Mouse (Mus musculus) liver, embryonic 11.5 days (tissue): ENCODE measurements at regions not wholly inside any gene's neighbourhood (a gene's known extent, or its start where the extent isn't known, plus 50 kb on each side); places are given as distances from the start of the nearest gene placed in this dataset.
A peak's percentile ranks its signal among the peaks of the same experiment; 100 is the strongest.

Experiments
- ATAC-seq: fragments of 200-750 bp; cut with Nextera tagmentation; replicated peaks from 2 replicates; pipeline ENCODE4 v1.8.0; 2017; ENCODE audit warnings: moderate number of reproducible peaks, mild to moderate bottlenecking, moderate TSS enrichment, moderate library complexity; ENCODE audit not compliant: low FRiP score
- DNase-seq: peaks from one replicate; pipeline ENCODE4 v3.0.0-alpha.2; 2017; ENCODE audit warnings: low spot score
- H3K27ac ChIP-seq: fragments of 300-500 bp; sonication (generic); 2 replicates; pipeline ENCODE4 v1.5.1; 2014; ENCODE audit warnings: mild to moderate bottlenecking, low read depth, low read length, control low read depth
- H3K27me3 ChIP-seq: fragments of 300-500 bp; sonication (generic); replicated peaks from 2 replicates; pipeline ENCODE4 v1.6.1; 2014; ENCODE audit warnings: low read length, mixed read lengths; ENCODE audit not compliant: control insufficient read depth, insufficient read depth
- H3K36me3 ChIP-seq: fragments of 300-500 bp; sonication (generic); 2 replicates; pipeline ENCODE4 v1.6.1; 2014; ENCODE audit warnings: mild to moderate bottlenecking, low read length, moderate library complexity, mixed read lengths; ENCODE audit not compliant: control insufficient read depth, insufficient read depth
- H3K4me1 ChIP-seq: fragments of 300-500 bp; sonication (generic); replicated peaks from 2 replicates; pipeline ENCODE4 v1.6.1; 2014; ENCODE audit warnings: low read length, mixed read lengths; ENCODE audit not compliant: control insufficient read depth, insufficient read depth
- H3K4me2 ChIP-seq: fragments of 300-500 bp; sonication (generic); 2 replicates; pipeline ENCODE4 v1.6.1; 2014; ENCODE audit warnings: mild to moderate bottlenecking, control low read depth, moderate library complexity
- H3K4me3 ChIP-seq: fragments of 300-500 bp; sonication (generic); 2 replicates; pipeline ENCODE4 v1.5.1; 2014; ENCODE audit warnings: low read depth, low read length, control low read depth
- H3K9ac ChIP-seq: fragments of 300-500 bp; sonication (generic); 2 replicates; pipeline ENCODE4 v1.6.1; 2014; ENCODE audit warnings: low read depth, low read length, control low read depth
- H3K9me3 ChIP-seq: fragments of 300-500 bp; sonication (generic); 2 replicates; pipeline ENCODE4 v1.6.1; 2016; ENCODE audit warnings: low read length, inconsistent platforms, mixed read lengths; ENCODE audit not compliant: control insufficient read depth
- WGBS: fragments of 180-500 bp; shearing (Covaris S2); extraction: QIAGEN DNeasy Blood & Tissue Kit; methylation state at CpG from one replicate; pipeline ENCODE4 v1.1.7; 2014; 5-methylcytosine and 5-hydroxymethylcytosine counted together

DNA sequence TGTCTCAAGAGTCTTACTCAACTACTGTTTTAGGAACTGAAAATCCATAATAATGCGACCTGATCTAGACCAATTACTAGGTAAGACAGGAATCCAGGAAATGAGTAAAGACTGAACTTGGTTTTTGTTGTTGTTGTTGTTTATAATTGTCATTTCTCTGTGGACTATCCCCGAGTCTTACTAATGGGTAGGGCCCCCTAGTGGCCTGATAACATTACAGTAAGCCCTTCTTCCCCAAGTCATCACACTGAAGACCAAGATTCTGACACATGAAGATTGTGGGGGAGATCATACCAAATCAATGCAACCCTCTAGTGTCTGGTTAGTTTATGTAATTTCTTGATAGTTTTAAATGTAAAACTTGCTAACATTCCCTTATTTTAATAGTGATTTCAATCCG, 95.2 kb upstream of the Nek7 start:
- no peaks in the 10 kb centered on the region for H3K9me3 ChIP-seq
- no peaks in the 10 kb centered on the region for H3K36me3 ChIP-seq
- H3K4me1 ChIP-seq: no peaks in the 10 kb centered on the region
- H3K27me3 ChIP-seq: no peaks in the 10 kb centered on the region
- DNase-seq: no peak
- WGBS: 64% methylated on average over 3 of the region's 3 CpGs
- no peak overlapping the region for H3K9ac ChIP-seq
- H3K27ac ChIP-seq: no peak overlapping the region
- ATAC-seq: no peak
- no peak overlapping the region for H3K4me3 ChIP-seq
- no peak overlapping the region for H3K4me2 ChIP-seq

DNA sequence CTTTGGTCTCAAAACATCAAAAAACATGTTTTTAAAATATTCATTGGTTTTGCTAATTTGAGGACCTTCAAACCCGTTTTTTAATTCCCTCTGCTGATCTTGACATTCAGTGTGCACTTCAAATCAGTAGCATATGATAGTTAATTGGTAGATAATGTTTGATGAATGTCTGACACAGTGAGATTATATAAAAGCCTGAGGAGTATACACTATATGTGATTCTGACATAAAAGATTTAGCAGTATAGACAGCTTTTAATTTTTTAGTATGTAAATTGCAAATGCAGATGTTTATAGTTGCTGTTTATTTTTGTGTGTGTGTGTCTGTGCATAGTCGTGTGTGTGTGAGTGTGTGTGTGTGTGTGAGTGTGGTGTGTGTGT, 89.3 kb upstream of the Nek7 start:
- no peaks in the 10 kb centered on the region for H3K9me3 ChIP-seq
- no peaks in the 10 kb centered on the region for H3K27me3 ChIP-seq
- DNase-seq (no peak), ATAC-seq (no peak)
- H3K4me2 ChIP-seq: no peak overlapping the region
- 51% methylated on average over 2 of the region's 2 CpGs for WGBS
- H3K36me3 ChIP-seq: no peaks in the 10 kb centered on the region
- H3K27ac ChIP-seq: no peak overlapping the region
- no peak overlapping the region for H3K9ac ChIP-seq
- H3K4me1 ChIP-seq: no peaks in the 10 kb centered on the region
- no peak overlapping the region for H3K4me3 ChIP-seq

DNA sequence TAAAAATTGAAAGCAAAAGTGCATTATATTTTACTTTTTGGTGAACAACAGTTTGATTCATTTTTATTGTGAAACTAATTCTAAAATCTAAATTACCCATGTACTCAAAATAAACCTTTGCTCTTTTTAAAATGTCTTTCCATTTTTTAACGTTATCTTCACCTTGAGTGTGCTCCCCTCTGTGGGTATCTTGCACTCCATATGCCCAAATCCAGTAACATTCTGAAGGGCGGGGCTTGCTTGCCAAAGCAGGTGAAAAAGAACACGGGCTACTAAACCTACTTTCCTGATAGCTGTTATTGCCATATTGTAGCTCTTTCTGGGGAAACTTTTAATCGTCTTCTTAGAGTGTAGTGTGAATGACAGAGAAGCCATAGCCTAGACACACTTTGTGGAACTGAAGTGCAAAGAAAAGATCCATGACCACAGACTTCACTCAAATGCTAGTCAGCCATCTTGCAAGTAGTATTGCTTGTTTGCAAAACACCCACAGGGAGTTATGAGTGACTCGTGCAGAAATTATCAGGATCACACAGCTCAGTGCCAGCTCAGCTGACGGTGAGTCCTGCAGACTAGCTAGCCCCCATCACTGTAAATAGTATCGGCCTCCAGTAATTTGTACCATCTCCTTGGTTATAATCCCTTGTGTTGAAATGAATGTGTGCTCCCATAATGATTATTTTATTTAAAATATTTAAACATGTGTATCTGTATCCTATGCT, 88.7 kb upstream of the Nek7 start:
- Histone ChIP-seq H3K36me3 (no peaks in the 10 kb centered on the region), H3K27me3 (no peaks in the 10 kb centered on the region), H3K4me1 (no peaks in the 10 kb centered on the region), H3K4me2 (no peak overlapping the region), H3K9ac (no peak overlapping the region), H3K27ac (no peak overlapping the region), H3K9me3 (no peaks in the 10 kb centered on the region), H3K4me3 (no peak overlapping the region)
- DNase-seq: no peak
- WGBS: 61% methylated on average over 7 of the region's 7 CpGs
- ATAC-seq: peak; percentile 77

DNA sequence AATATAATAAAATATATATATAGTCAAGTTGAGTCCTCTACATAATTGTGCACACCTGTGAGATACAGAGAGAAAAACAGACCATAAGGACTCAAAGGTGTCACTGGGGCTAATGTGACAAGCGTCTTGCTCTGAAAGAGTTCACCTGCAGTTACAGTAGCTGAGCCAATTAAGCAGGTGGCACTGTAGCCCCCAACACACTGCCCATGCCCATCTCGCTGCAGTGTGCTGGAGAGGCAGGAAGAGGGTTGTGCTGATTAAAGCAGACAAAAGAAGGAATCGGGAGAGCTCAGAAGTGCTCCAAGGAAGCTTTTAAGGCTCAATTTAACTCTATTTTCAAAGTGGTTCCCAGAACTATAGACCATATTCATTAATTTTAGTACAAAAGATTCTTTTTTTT, 88.0 kb upstream of the Nek7 start:
- H3K36me3 ChIP-seq: no peaks in the 10 kb centered on the region
- no peak overlapping the region for H3K4me3 ChIP-seq
- no peak for DNase-seq
- no peak overlapping the region for H3K27ac ChIP-seq
- no peaks in the 10 kb centered on the region for H3K9me3 ChIP-seq
- H3K4me1 ChIP-seq: no peaks in the 10 kb centered on the region
- no peak overlapping the region for H3K4me2 ChIP-seq
- 53% methylated on average over 3 of the region's 3 CpGs for WGBS
- no peak overlapping the region for H3K9ac ChIP-seq
- no peak for ATAC-seq
- no peaks in the 10 kb centered on the region for H3K27me3 ChIP-seq

DNA sequence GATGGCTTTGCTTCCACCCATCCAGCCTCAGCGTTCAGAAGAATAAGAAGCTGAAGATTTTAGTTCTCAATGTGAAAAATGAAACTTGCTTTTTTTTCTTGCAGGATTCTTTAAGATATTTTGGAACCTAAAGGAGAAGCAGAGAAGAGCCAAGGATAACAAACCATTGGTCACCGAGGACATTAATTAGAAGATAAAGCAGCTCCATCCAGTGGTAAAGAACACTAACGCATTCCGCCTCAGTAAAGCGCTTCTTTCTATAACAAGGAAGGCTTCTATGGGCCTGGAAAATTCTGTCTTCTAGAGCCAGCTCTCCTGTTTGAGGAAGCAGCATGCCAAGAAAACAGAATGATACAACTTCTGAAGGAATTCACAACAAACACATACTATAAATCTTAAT, 83.3 kb upstream of the Nek7 start:
- H3K36me3 ChIP-seq: no peaks in the 10 kb centered on the region
- no peak for DNase-seq
- WGBS: 59% methylated on average over 5 of the region's 5 CpGs
- no peak overlapping the region for H3K9ac ChIP-seq
- H3K27ac ChIP-seq: no peak overlapping the region
- H3K9me3 ChIP-seq: no peaks in the 10 kb centered on the region
- no peak overlapping the region for H3K4me3 ChIP-seq
- H3K4me2 ChIP-seq: no peak overlapping the region
- ATAC-seq: no peak
- no peaks in the 10 kb centered on the region for H3K4me1 ChIP-seq
- no peaks in the 10 kb centered on the region for H3K27me3 ChIP-seq

DNA sequence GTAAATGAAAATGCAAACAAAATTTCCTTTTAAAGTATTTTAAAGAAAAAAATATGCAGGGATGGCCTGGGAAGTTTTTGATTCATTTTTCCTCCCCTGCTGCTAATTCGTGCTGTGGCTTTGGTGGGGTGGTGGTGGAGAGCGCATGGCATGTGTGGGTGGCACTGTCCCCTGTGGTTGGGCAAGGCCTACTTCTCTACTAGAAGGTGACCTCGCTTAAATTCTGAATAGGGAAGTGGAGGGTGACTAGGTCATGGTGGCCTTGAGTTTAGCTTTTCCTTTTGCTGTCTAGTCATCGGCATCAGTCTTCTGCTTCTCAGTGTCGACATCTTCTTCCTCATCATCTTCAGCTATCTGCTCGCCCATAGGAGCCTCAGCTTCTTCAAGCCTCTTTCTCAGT, 69.3 kb upstream of the Nek7 start:
- Histone ChIP-seq H3K27ac (no peak overlapping the region), H3K4me2 (no peak overlapping the region), H3K9ac (no peak overlapping the region), H3K36me3 (no peaks in the 10 kb centered on the region), H3K4me3 (no peak overlapping the region), H3K9me3 (no peaks in the 10 kb centered on the region), H3K27me3 (no peaks in the 10 kb centered on the region), H3K4me1 (no peaks in the 10 kb centered on the region)
- 81% methylated on average over 6 of the region's 6 CpGs for WGBS
- no peak for ATAC-seq
- DNase-seq: no peak

DNA sequence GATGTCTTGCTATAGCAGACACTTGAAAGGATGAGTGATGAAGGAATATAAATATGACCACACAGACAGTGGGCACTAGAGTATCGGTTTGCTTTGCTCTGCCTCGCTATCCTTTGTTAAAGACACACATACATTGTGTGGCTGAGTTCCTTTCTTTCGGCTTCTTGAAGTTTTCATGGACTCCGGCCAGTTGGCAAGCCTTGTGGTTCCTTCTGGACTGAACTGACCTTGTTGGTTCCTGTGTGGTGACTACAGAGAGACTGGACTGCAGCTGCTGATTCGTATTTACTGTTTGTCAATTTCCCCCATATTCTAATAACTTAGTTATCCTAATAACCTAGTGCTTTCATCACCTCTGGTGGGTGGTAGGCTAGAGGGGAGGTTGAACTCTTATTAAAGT, 66.8 kb upstream of the Nek7 start:
- DNase-seq (no peak), ATAC-seq (no peak)
- H3K9ac ChIP-seq: no peak overlapping the region
- H3K4me1 ChIP-seq: no peaks in the 10 kb centered on the region
- H3K27ac ChIP-seq: no peak overlapping the region
- H3K4me2 ChIP-seq: no peak overlapping the region
- H3K4me3 ChIP-seq: no peak overlapping the region
- H3K9me3 ChIP-seq: no peaks in the 10 kb centered on the region
- no peaks in the 10 kb centered on the region for H3K36me3 ChIP-seq
- 83% methylated on average over 5 of the region's 5 CpGs for WGBS
- no peaks in the 10 kb centered on the region for H3K27me3 ChIP-seq

DNA sequence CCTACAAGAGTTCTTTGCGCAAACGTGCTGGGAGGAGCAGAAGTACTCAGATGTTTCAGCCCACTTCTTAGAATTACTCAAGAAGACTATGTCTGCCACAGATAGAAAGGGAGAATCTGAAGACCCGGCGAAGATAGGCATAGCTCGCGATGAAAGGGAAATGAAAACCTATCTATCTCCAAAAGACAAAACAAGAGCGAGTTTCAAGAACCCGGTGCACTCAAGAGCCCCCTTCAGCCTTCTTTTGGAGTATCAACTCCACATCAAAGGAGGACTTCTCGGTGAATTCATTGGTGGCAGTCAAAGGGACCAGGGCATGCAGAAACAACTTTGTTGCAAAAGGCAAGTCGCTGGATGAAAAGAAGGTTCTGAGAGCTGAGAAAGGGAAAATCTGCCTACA, 63.8 kb upstream of the Nek7 start:
- no peaks in the 10 kb centered on the region for H3K36me3 ChIP-seq
- no peaks in the 10 kb centered on the region for H3K4me1 ChIP-seq
- no peak overlapping the region for H3K27ac ChIP-seq
- no peak overlapping the region for H3K4me3 ChIP-seq
- H3K9me3 ChIP-seq: no peaks in the 10 kb centered on the region
- no peaks in the 10 kb centered on the region for H3K27me3 ChIP-seq
- WGBS: 75% methylated on average over 10 of the region's 10 CpGs
- H3K4me2 ChIP-seq: no peak overlapping the region
- ATAC-seq: no peak
- DNase-seq: no peak
- no peak overlapping the region for H3K9ac ChIP-seq

DNA sequence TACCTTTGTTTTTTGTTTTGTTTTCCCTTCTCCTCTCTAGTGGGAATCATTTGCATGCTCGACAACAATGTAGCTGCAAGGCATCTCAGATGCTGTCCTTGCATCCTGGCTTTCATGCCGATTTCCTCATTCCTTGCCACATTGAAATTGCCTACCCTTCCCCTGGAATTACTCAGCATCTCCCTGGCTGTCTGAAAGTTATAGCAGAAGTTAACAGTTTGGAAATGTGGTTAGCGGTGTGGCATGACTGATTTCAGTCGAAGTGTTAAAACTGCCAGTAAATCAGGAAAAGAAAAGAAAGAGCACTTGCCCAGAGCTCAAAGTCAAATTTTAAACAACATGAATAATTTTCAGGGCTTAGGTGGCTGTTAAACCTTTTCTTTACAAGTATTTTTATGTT, 62.0 kb upstream of the Nek7 start:
- H3K9me3 ChIP-seq: no peaks in the 10 kb centered on the region
- no peak overlapping the region for H3K9ac ChIP-seq
- no peak overlapping the region for H3K4me2 ChIP-seq
- DNase-seq (no peak), ATAC-seq (no peak)
- H3K36me3 ChIP-seq: no peaks in the 10 kb centered on the region
- H3K4me1 ChIP-seq: no peaks in the 10 kb centered on the region
- H3K27me3 ChIP-seq: no peaks in the 10 kb centered on the region
- H3K27ac ChIP-seq: no peak overlapping the region
- no peak overlapping the region for H3K4me3 ChIP-seq
- 60% methylated on average over 4 of the region's 4 CpGs for WGBS
